Mouse (Mus musculus) frontal cortex, postnatal 10 days (tissue): ENCODE measurements at regions not wholly inside any gene's neighbourhood (a gene's known extent, or its start where the extent isn't known, plus 50 kb on each side); places are given as distances from the start of the nearest gene placed in this dataset.

Experiments used
- DNase-seq, 2 experiments: peaks; one replicate each; pipeline ENCODE4 v3.0.0; 2022; ENCODE audit warnings: low spot score in 2 of 2, mixed read lengths in 1 of 2

DNA sequence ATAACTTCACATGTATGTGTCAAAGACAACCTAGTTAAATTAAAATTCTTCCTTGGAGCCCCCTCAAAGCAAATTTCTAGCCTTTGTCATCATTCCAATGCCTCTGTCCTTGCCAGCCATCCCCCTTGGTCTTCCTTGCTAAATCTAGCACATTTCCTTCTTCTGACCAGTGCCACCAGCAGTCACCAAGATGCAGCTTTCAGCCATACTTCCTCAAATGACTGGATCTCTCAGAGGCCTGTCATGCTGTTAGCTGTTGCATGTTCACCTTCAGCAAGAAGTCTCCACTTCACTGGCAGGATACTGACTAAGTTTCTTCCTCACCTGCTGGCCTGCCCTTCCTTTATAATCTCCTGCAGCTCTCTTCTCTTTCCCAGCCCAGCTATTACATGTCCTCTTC is 261.3 kb downstream of the Pik3r1 start:
- DNase-seq = no peak

DNA sequence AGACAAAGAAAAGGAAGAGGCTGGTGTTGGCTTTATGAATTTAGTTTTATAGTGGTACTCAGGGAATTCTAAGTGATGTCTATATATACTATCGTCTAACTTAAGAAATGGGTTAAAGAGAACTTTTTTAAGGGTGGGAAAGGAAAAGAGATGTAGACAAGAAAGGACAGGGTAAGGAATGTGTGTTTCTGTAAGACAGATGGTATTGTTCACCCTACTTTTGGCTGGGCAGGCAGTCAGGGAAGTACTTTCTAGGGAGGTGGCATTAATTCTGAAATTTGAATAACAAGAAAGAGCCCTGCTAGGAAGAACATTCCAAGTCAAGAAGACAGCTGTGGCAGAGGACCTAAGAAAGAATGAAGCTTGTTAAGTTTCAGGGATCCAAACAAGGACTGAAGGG is 263.0 kb downstream of the Pik3r1 start:
- DNase-seq = no peak

DNA sequence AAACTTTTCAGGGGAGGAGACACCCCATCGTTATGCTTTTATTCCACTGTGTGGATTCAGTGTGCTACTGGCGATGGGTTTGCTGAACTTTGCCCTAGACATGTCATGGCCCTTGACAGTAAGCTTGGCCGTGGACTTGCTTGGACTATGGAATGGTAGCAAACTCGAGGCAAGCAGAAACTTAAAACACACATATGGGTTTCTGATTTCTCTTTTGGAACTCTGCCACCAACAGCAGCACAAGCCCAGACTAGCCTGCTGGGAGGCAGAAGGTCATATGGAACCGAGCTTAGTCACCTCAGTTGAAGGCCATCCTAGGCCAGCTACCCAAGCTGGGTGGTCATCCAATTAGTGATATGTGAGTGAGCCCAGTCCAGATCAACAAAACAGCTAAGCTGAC is 263.8 kb downstream of the Pik3r1 start:
- DNase-seq = no peak

DNA sequence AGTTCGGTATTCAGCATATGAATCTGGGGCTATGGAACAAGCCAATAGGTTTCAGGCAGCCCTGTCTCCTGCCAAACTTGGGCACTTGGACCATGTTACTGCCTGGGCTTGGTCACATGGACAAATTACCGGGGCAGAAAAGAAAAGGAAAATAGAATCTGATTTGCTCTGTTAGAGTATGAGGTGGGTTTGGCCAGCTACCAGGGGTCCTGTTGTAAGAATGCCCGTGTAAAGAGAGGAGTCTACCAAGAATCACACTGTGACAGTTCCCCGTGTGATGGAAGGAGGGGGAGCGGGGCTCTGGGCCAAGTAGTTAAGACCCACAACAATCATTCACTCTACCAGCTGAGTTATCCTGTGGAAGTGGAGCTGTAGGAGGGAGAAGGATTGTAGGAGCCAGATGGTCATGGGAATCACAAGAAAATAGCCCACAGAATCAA is 266.2 kb downstream of the Pik3r1 start:
- no peak for DNase-seq

DNA sequence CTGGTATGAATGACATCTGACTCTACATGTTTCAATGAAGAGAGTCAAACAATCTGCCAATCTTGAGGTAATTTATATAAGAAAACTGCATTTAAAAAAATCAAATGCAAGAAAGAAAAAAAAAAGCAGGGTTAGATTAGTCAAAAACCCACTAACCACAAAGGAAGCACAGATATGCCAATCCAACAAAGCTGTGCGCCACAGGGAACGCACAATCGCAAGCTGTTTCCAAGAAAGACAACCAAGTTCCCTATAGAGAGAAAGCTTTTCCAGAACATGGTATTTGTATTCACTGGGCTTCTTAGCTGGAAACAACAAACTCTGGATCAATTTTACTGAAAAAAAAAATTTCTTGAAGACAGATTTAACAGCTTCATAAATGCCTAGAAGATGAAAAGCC is 267.0 kb downstream of the Pik3r1 start:
- DNase-seq = no peak

DNA sequence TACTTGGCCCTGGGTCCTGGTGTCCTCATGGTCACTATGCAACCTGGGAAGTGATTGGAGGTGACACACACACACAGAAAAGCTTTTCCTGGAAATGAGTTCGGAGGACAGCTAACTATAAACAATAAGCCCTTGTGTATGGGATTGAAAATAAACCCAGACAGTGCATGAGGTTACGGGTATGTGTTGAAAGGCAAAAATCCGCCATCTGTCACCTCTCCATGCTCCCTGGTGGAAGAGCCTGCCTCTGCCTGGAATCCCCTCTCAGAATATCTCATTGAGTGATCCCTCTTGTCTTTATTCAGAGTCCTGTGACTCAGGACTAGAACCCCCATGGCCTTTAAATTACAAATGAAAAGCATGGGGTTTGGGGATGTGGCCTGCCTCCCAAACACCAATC is 276.2 kb downstream of the Pik3r1 start:
- DNase-seq = no peak

DNA sequence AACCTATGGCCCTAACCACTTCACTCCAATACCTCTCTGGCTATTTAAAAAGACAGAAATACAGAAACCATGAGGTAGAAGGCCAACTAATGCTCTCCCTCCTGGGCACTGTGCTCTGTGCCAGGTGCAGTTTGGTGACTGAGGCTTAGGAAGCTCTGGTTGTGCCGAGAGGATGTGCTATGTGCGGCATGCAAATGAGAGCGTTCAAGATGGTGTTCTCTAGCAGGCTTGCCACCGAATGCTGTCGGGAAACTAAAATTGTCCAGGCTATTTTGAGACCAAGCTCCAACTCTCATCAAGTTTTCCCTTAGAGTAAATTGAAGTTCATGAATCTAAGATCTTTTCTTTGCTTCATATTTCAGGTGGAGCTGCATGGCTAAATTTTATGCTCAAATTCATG is 277.1 kb downstream of the Pik3r1 start:
- DNase-seq = peak in 1 of 2 experiments; percentile 35

DNA sequence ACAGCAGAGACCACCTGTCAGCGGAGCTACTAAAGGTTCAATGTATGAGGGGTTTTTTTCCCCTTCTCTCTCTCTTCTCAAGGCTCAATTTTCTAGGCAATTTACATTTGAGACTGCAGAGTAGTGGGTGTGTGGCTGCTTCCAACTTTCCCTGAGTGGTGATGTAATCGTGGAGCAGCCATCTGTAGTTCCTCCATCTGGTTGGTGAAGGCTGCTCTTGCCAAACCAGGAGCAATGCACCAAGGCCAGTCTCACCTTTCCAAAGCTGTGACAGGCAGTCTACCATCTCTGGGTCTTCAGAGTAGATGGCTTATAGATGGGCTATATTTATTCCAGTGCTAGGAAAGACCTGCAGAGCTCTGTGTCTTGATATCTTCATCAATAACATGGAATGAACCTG is 280.4 kb downstream of the Pik3r1 start:
- peak in 1 of 2 experiments; percentile 42 for DNase-seq

DNA sequence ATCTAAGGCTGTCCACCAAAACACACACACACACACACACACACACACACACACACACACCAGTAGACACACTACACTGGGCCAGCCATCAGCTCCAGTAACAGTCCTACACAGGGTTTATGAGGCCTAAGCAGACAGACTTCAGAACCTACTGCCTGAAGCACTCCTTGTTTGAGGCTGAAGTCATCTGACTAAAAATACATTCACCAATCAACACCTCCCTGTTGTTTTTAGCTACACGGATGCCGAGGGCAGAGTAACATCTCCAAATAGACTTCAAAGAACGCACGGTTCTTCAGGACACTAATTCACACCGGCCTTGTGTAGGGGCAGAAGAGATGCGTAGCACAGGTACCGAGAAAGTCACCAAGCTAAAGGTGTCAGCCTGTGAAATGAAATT is 282.2 kb downstream of the Pik3r1 start:
- no peak for DNase-seq

DNA sequence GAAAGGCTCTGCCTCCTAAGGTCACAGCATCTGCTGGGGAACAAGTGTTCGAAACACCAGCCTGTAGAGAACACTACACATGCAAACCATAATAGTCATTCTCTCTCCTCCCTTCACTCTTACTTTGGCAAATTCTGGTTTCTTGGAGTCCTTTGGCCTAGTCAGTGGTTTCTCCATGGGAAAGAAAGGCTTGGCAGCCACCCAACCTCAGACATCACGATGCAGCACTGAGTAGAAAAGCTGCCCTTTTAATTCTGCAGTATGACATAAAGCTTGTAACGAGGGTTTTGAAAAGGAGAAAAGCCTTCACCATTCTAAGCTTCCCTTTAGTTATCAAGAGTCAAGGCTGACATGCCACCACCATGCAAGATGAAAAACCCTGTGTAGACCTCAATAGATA is 284.2 kb downstream of the Pik3r1 start:
- no peak for DNase-seq

DNA sequence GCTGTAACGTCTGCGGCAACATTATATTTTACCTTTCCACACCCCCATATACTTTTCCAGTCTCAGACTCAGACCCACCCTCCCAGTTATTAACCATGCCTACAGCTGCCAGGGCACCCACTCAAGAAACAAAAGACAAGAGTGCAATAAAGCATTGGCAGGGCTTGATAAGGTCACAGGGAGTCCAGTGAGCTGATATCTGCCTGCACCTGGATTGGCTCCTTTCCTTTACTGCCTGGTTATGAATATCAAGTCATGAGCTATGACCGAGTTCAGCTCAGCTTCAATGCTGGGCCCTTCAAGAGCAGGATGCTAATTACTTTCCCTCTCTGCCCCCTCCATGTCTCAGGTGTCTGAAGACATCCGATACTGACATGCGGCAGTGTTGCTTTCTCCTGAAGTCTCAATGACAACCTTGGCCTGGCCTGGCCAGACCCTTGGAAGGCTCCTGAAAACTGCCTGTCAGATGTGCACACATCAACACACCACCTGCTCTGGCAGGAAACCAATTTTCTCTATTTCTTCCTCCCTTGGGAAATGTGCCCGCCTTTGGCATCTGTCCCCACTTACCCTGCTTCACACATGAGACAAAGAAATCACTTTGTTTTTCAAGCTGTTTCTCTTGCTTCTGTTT is 286.3 kb downstream of the Pik3r1 start:
- no peak for DNase-seq

DNA sequence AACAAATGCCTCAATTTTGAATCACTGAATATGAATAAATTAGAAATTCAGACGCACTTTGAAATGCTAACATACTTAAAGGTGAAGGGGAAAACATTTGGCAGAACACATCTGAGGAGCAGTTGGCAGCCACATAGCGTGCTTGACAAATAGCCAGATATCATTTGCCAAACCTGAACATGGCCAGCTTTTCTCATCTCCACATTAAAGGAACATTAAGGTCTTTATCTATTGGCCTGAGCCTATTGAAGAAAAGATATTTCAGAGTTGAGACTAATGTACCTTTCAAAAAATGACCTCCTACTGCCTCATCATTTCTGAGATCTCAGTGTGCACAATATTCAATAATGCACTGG is 288.7 kb downstream of the Pik3r1 start:
- no peak for DNase-seq

DNA sequence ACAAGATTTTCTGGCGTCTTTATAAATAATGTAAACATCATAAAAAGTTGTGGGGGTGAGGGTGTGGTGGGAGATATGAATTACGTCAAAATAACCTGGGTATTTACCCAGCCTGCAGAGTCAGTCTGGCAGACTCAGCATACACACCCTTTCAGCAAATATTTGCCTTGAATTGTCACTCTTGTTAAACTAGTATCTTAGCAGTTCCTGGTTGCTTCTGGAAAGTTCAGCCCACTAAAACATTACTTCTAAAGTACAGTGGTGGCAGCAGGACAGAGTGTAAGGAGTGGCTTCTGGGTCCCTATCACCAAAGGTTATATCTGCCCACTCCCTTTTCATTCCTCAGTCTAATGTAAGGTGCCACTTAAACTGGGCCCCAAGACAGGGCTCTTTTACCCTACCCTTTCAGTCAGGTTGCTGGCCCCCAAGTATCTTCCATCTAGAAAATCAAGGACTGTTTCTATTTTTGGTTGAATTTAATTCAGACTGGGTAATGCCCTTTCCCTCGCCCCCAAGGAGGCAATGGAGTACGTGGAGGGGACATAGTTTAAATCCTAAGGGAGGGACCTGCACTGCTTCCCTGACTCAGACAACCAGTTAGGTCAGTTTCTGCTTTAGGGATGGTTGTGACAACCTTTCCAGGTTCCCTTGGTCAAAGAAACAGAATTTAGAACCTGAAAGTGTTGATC is 289.3 kb downstream of the Pik3r1 start:
- DNase-seq = no peak

DNA sequence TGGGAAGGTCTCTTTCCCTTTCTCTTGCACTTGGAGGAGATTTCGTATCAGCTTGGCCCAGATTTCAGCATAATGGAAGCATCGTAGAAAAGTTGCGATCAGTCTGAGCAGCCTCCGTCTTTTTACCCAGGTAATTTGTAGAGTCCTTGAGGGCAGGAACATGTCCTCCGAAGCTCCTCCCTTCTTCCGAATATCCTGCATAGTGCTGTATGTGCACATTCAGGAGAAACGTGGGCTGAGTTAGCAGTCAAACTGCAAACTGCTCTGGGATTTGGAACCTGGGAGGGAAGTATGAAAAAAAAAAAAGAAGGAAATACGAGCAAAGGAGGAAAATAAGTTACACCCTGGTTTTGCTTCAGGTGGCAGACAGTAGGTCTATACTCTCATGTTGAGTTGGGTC is 294.7 kb downstream of the Pik3r1 start:
- no peak for DNase-seq

DNA sequence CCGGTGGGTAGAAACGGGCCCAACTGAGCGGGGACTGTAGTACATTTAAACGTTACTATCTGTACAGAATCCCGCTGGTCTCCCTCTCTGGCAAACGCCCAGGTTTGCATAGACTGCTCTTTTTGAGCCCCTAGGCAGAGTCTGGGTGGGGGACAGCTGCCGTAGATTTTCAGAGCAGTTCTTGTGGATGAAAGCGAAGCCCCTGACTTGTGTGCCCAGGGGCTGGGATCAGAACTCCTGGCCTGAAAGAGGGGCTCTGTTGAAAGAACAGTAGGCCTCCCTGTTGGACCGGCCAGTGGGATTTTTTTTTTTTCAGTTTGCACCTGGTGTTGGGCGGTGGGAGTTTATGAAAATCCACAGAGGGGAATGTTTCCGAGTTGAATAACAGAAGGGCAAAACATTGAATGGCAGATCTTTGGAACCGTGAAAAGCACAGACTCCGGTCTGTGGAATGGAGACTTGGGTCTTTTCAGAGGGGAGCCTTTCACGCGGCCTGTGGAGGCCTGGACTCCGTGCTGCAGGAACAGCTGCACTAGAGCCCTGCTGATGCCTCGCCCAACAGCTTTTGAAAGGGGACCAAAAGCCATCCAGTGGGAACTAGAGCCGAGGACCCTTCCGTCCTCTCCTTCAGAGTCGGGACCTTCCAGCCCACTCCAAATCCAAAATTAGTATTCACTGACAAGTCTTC is 297.3 kb downstream of the Pik3r1 start:
- DNase-seq = peak; percentile 35 to 45

DNA sequence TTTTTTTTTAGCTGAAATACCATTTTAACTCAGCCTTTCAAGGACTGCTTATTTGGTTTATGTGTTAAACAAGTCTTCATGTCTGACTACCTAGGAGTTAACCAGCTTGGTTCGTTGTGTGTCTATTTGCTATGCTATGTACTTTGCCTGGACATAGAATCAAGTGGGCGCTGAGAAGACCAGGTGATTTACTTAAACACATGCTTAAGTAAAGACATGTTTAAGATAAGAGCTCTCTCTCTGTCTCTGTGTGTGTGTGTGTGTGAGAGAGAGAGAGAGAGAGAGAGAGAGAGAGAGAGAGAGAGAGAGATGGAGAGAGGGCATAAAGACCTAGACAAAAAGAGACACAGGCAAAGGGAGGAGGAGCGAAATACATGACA is 302.3 kb downstream of the Pik3r1 start:
- DNase-seq = no peak

DNA sequence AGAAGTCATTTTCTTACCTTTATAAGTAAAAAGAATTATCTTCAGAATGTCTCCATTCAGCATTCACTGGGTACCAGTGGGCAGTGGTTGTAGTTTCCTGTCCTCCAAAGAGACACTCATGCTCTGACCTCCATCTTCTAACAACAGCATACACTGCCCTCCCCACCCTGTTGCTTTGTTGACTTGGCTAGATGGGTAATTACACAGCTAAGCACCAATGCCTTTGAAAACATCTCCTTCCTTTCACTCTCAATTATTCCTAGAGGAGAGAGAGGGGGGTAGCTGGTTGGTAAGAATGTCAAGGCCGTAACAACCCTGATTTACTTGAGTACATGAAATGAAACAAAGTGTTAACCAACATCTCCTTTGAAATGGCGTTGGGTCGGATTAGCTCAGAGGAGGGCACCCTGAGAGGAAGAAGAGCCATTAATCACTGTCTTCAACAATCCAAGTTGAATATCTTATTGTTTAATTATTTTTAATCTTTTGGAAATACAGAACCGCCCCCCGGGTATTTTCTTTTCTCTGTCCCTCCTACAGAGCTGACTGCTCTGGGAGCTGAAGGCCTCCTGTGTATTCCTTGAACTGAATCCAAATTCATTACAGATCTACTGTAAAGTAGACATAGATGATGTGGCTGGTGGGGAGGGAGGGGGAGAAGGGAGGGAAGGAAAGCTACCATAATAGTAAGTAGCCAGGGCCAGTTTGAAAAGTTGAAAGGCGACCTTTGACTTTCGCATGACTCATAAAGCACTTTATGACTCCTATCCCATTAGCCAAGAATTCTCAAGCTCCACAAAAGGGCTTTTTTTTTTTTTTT is 302.9 kb downstream of the Pik3r1 start:
- no peak for DNase-seq

DNA sequence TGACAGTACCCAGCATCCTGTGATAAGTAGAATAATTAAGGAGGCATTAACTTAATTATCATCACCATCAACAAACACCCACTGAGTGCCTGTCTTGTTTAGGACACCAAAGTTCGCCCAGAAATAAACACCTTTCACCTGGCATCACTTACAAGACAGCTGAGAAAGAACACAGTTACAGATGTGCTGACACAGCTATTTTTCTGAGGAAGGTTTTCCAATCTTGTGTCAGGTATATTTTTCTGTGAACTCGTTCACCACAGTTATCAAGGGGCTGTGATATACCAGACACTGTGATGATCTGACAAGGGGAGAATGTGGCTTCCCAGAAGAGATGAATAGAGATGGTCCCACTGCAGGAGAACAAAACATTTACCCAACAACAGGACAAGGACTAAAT is 311.1 kb downstream of the Pik3r1 start:
- no peak for DNase-seq

DNA sequence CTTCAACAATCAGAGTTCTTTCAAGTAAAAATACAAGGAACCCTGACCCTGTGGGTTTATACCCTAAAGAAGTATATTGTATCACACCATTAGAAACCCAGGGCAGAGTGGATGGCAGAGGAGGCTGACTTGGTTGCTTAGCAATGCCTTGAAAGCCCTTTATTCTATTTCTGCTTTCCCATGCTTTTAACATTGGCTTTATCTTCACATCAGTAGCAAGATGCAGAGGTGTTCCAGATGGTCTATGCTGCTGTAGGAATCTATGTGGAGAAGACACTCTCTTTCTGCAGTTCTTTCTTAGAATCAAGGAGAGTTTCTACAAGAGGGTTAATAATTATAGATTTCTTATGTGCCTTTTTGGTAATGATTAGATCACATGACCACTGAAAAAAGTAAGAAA is 313.7 kb downstream of the Pik3r1 start:
- no peak for DNase-seq

DNA sequence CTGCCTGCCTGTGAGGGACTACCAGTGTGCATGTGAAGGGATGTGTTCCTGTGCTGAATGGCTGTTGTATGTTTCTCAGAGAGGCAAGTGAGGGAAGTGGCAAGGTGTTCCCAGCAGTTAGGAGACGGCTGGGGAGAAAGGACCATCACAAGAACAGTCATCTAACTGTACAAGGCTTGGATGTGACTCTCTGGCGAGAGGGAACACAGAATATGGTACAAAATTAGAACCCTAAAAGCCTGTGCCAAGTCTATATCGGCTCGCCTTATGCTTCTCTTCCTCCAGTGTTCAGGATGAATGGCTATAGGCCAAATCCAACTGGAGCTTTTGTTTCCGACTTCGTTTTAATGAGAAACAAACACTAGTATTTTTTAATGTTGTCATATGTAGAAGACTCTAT is 317.5 kb downstream of the Pik3r1 start:
- DNase-seq = no peak

DNA sequence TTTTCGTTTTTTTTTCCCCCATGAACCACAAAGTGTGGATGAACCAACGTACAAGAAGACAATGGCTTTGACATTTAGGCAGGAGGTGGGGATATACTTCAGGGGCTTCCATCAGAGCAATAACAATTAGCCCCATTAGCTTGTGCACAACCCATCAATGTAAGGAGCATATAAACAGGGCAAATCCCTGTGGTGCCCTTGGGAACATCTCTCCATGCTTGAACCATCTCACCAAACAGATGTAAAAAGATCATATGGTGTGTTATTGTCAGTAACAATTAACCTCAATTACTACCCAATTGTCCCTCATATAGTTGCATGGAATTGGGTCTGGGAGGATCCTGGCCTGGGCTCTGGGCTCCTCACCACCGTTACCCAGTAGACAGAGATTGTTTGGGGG is 328.5 kb downstream of the Pik3r1 start:
- no peak for DNase-seq

DNA sequence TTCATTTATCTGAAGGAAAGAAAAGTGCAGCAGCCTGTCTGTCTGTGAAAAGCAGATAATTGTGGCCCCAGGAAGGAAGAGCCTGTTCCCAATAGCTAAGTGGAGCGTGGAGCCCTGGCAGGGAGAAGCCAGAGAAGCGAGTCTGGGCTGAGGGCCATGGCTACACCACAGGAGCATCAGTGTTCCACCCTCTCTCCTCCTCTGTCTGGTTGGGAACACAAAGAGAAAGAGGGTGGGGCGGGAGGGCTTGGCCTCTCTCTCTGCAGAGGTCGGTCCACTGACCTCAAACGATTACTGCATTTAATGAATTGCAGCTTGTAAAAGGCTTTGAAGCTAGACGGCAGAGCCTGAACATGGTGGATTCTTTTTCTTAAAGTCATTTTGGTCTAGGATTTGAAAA is 329.0 kb downstream of the Pik3r1 start:
- DNase-seq = no peak

DNA sequence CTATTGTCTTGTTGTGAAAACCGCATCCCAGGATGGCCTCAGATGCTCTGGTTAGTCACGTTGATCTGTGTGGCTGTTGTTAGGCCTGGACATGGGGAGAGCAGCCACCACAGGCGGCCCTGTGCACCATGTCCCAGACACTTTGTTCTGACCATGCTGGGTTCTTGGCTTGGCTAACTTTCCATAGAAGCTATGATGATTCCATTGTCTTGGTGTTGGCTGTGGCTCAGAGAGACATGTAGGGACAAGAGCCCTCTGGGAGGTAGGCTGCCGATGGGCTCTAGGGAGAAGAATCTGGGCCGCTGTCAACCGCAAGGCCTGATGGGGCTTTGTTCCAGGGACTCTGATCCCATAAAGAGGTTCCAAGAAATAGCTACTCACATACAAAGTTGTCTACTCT is 334.9 kb downstream of the Pik3r1 start:
- DNase-seq = no peak
